9 mouse cellular contexts compared by ENCODE assay signal in genomic region chr7:15967312-15967711, GRCm38 (mm10). TPM values are rescaled to one million over a fixed set of nuclear protein-coding genes. Genes with fewer than 3 reads are reported as not detected.
A peak's percentile ranks its signal among the peaks of the same experiment; 100 is the strongest.
DNase-seq lines count a peak whose midpoint lies in the region; ATAC-seq and TF ChIP-seq lines count a peak whose summit lies in the region.
"Had no signal": no experiment of that assay in that cellular context is flagged by ENCODE, and none has a peak within 500 bp of the region (broad histone marks: within the 10 kb centered on the region; RNA-seq: fewer than 3 reads in every experiment).

TSS of gene Ehd2 (minus strand) at chr7:15967567.

- H3K4me3 ChIP-seq in embryonic facial prominence, embryonic 11.5 days (ENCODE audit: low read depth, low read length) = peak within 1 kb of the TSS; percentile 33
- H3K4me3 ChIP-seq in lung, adult 2 months (replicated peaks; ENCODE audit: extremely low read depth, low read depth, low read length) = peak within 1 kb of the TSS; percentile 98
- H3K4me3 ChIP-seq in neural tube, embryonic 15.5 days (replicated peaks) = peak within 1 kb of the TSS; percentile 33

- H3K4me2 ChIP-seq in embryonic facial prominence, embryonic 11.5 days (ENCODE audit: low read depth, low read length) = peak within 1 kb of the TSS; percentile 48
- H3K4me2 ChIP-seq in neural tube, embryonic 15.5 days = peak within 1 kb of the TSS; percentile 54

- H3K4me1 ChIP-seq in embryonic facial prominence, embryonic 11.5 days (ENCODE audit: control insufficient read depth, insufficient read depth, low read length) = no peaks in the 10 kb centered on the region
- H3K4me1 ChIP-seq in lung, adult 2 months (ENCODE audit: control insufficient read depth, insufficient read depth, low read length) = peaks cover 32% of the 10 kb centered on the region
- peaks cover 10% of the 10 kb centered on the region for H3K4me1 ChIP-seq in neural tube, embryonic 15.5 days

- no peaks in the 10 kb centered on the region for H3K9me3 ChIP-seq in embryonic facial prominence, embryonic 11.5 days (replicated peaks; ENCODE audit: control insufficient read depth, low read length)
- H3K9me3 ChIP-seq in neural tube, embryonic 15.5 days (replicated peaks) = no peaks in the 10 kb centered on the region

- no peaks in the 10 kb centered on the region for H3K27me3 ChIP-seq in embryonic facial prominence, embryonic 11.5 days (ENCODE audit: control insufficient read depth, insufficient read depth, low read length)
- no peaks in the 10 kb centered on the region for H3K27me3 ChIP-seq in neural tube, embryonic 15.5 days (replicated peaks)

- peak; percentile 37 to 52 for DNase-seq in CD8-positive naive resting alpha-beta T cell, adult 2 months (ENCODE audit: low read depth in 2 of 2, low spot score in 2 of 2)
- peak; percentile 91 for DNase-seq in adrenal gland, postnatal 14 days
- peak; percentile 80 for DNase-seq in embryonic facial prominence, embryonic 11.5 days (ENCODE audit: low spot score)
- peak; percentile 83 for DNase-seq in heart, adult 8-10 months (ENCODE audit: low spot score)
- DNase-seq in kidney, adult 9 months = peak; percentile 57
- peak; percentile 82 for DNase-seq in lung, adult 2 months
- DNase-seq in thymus, postnatal 0 days (ENCODE audit: low spot score) = peak; percentile 58

- TF ChIP-seq CTCF in lung, adult 2 months (IDR thresholded peaks at IDR 0.05; ENCODE audit: insufficient read depth, low read length) = peak; percentile 71

- peak within 1 kb of the TSS; percentile 47 for H3K9ac ChIP-seq in embryonic facial prominence, embryonic 11.5 days (replicated peaks; ENCODE audit: low read length)
- H3K9ac ChIP-seq in neural tube, embryonic 15.5 days (replicated peaks) = 0 out of 2 replicates have a peak within 1 kb of the TSS, but pooled peaks have one; percentile 11

- ATAC-seq in embryonic facial prominence, embryonic 11.5 days (replicated peaks; ENCODE audit: insufficient number of reproducible peaks, low FRiP score, low TSS enrichment, low read depth) = peak; percentile 74
- peak; percentile 56 for ATAC-seq in neural tube, embryonic 15.5 days (ENCODE audit: low FRiP score)

- 0% methylated on average over 22 of the region's 22 CpGs for WGBS in embryonic facial prominence, embryonic 11.5 days
- WGBS in lung, adult 2 months = 2% methylated on average over 22 of the region's 22 CpGs
- WGBS in neural tube, embryonic 15.5 days = under 1% methylated on average over 22 of the region's 22 CpGs

- H3K27ac ChIP-seq in embryonic facial prominence, embryonic 11.5 days (replicated peaks; ENCODE audit: low read depth, low read length) = no peak within 1 kb of the TSS
- no peak within 1 kb of the TSS for H3K27ac ChIP-seq in neural tube, embryonic 15.5 days (replicated peaks)
- H3K27ac ChIP-seq: macrophage had no signal

- TF ChIP-seq POLR2A in lung, adult 2 months (IDR thresholded peaks at IDR 0.05; ENCODE audit: borderline replicate concordance, extremely low read depth, low read depth, low read length) = peak; percentile 97

- H3K36me3 ChIP-seq in embryonic facial prominence, embryonic 11.5 days (replicated peaks; ENCODE audit: control insufficient read depth, insufficient read depth, low read depth, low read length) = peaks cover 5% of the 10 kb centered on the region
- peaks cover 19% of the 10 kb centered on the region for H3K36me3 ChIP-seq in neural tube, embryonic 15.5 days

RNA-seq across cellular contexts. Expression of gene Ehd2, which starts in this region (rescaled TPM):
- 119 and 121 TPM in 2 replicates for total RNA-seq in adrenal gland, postnatal 14 days (2021)
- 10.2 and 10.6 TPM in 2 replicates for polyA plus RNA-seq in embryonic facial prominence, embryonic 11.5 days (2014; fragmentation: Nextera tagmentation; extraction: Ambion mirVana)
- total RNA-seq in heart, adult 8-10 months (2022) = 10 to 100 TPM; 54.4 to 95.0 (median 82.9) TPM
- polyA plus RNA-seq in lung, adult 2 months (2012; rRNA removed) = 219 and 232 TPM in 2 replicates
- 9.2 and 14.8 TPM in 2 replicates for polyA plus RNA-seq in neural tube, embryonic 15.5 days (2015; fragmentation: Nextera tagmentation; extraction: Ambion mirVana)
- 5.1 and 6.5 TPM in 2 replicates for polyA plus RNA-seq in thymus, postnatal 0 days (2015; fragmentation: Nextera tagmentation; extraction: Ambion mirVana)
- polyA plus RNA-seq: macrophage had no signal

Comparison
In these comparisons a context has a peak if more than half of its experiments do, and no peak if none do; other contexts are left out.
1. RNA of gene Ehd2 (polyA plus RNA-seq): 219 to 232 TPM in lung, adult 2 months; 10.2 to 10.6 TPM in embryonic facial prominence, embryonic 11.5 days, 9.2 to 14.8 TPM in neural tube, embryonic 15.5 days and 5.1 to 6.5 TPM in thymus, postnatal 0 days; every median in the first group is over 10 times any median in the second.
2. H3K4me3 ChIP-seq: peak in every context shown above with its lines; median percentile 98 in lung, adult 2 months; 33 in embryonic facial prominence, embryonic 11.5 days; 33 in neural tube, embryonic 15.5 days.
3. Peak in every context shown above with its lines, with median percentiles within 50 percentile points of each other: DNase-seq.